Mouse (Mus musculus) lung, adult 2 months (tissue): ENCODE data around the gene Tpgs1.

Source experiments
- CTCF ChIP-seq: fragments of 200-500 bp; IDR thresholded peaks from 2 replicates; pipeline ENCODE4 v1.5.1; 2011; ENCODE audit warnings: mild to moderate bottlenecking, low read length, control low read depth; ENCODE audit not compliant: insufficient read depth
- POLR2A ChIP-seq: fragments of 200-500 bp; IDR thresholded peaks from 2 replicates; pipeline ENCODE4 v1.6.1; 2011; ENCODE audit warnings: low read depth, mild to moderate bottlenecking, control low read depth, low read length, borderline replicate concordance; ENCODE audit errors: extremely low read depth

DNA sequence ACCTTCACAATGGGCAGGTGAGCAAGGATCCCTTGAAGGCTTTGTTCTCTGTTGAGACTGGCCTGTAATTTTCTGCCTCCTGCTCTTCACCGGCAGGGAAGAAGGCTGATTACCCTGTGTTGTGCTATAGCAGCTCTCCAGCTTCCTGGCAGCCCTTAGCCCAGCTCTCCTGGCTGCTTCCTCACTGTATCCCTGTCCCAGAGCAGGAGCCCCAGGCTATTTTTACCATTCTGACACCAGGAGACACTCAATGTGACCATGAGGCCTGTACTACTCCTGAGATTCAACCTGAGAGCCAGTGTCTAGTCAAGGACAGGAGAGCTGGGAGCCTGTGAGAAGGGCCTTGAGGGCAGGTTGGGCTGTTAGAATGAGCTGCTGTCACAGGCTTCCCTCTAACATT is 17.5 kb downstream of the Tpgs1 start:
- TF ChIP-seq CTCF = no peak
- TF ChIP-seq POLR2A = no peak
